Mouse (Mus musculus) lung, postnatal 14 days (tissue): Measurements from ENCODE around the gene Casc3.
"Not testable (repeated sequence)": the region's sequence is repeated elsewhere in the genome, so short reads cannot be mapped to it uniquely, and the experiment has no call there.

Experiments used
- DNase-seq: peaks from one replicate; pipeline ENCODE4 v3.0.0; 2021

Gene Casc3

DNA sequence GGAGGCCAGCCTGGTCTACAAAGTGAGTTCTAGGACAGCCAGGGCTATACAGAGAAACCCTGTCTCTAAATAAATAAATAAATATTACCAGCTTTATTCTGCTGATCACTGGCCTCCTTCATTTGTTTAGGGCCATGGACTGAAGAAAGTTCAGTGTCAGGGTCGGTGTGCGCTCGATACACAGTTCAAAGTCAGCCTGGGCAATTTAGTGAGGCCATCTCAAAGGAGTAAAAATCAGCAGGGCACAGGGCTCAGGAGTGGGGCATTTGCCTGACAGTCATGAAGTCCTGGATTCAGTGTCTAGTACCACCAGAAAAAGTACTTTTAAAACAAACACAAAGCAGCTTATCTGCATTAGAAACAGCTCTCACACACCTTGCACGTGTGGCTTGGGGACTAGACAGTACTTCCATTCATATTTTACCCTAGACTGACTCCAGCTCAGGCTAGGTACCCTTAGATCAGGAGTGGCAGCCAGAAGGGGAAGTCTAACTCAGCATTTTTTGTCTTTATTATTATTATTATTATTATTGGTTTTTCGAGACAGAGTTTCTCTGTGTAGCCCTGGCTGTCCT, 14.0 kb upstream of the Casc3 start:
- DNase-seq = no peak

DNA sequence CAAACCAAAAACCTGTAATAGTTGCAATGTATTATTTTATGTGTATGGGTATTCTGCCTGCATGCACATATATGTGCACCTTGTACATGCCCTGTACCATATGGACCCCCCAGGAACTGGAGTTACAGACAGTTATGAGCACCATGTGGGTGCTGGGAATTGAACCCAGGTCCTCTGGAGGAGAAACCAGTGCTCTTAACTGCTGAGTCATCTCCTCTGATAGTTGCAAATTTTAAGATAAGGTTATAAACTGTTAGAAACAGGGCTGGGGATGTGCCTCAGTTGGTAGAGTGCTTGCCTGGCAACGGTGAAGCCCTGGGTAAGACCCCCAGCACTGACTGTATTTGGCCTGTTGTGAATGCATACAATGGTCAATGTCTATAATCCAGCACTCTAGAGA, 13.3 kb upstream of the Casc3 start:
- DNase-seq = no peak

DNA sequence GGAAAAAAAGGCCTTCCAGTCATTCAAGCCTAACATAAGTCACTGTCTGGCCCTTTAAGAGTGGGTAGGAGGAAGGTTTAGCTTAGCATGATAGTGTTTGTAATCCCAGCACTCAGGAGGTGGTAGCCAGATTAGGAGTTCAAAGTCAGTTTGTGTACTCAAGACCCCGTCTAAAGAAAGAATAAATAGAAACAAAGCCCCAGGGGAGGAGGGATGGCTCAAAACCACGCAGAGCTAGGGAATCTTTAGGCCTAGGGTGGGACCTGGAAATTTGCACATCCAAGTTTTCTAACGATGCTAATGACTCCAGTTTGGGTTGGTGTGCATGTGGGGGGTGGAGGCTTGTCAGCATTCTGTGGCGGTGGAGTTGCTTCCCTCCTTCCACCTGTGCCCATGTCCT, 12.6 kb upstream of the Casc3 start:
- no peak for DNase-seq

DNA sequence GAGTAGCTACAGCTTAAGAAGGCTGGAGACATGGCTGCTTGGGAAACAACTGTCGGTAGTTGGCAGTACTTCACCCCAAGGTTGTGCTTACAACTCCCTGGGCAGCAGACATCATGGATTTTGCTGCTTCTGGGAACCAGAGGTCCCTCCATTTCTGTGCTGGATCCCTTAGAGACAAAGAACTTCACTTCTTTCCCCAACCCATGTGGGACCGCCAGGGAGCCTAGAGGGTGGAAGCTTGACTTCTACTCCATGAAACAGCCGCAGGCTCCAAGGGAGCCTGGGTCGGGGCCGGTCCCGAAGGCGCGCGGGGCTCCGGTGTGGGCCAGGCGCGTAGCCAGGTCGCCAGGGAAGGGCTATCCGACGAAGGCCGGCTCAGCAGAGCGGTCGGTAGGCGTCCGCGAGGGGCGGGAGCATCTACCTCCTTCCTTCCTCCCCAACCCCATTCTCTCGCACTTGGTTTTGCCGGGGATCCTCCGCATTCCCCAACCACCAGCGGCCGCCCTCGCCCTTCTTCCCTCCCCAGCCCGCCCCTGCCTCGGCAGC, 10.2 kb upstream of the Casc3 start:
- peak; percentile 80 for DNase-seq

DNA sequence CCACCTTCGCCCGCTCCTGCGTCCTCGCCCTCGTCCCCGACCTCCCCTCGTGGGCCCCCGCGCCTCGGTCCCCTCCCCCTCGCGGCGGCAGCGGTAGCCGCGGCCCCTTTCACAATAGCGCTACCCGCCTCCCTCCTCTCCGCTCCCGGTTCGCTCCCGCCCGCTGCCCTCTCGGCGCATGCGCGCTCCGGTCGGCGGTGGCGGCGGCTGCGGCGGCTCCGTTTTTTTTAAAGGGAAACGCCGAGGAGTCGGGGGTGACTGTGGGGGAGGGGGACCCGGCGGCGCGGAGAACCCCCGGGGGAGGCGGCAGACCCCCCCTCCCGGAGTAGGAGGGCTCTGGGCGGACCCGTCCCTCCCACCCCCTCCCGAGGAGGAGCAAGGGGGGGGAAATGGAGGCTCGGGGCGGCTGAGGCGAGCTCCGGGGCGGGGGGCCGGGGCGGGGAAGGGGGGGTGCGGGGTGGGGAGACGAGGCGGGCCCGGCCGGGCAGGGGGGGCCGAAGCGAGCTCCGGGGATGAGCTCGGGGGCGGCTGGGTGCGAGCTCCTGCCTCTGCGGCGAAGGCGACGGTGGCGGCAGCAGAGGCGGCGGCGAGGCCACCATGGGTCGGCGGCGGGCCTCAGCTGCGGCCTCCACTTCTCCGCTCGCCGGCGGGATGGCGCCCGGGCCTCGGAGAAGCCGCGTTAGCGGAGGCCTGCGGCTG, 9.5 kb upstream of the Casc3 start, which contains the start of gene Msl1:
Gene Msl1 (plus strand): TSS at position 502 of the 699 bp plus-strand sequence.
- DNase-seq = peak; percentile 89

DNA sequence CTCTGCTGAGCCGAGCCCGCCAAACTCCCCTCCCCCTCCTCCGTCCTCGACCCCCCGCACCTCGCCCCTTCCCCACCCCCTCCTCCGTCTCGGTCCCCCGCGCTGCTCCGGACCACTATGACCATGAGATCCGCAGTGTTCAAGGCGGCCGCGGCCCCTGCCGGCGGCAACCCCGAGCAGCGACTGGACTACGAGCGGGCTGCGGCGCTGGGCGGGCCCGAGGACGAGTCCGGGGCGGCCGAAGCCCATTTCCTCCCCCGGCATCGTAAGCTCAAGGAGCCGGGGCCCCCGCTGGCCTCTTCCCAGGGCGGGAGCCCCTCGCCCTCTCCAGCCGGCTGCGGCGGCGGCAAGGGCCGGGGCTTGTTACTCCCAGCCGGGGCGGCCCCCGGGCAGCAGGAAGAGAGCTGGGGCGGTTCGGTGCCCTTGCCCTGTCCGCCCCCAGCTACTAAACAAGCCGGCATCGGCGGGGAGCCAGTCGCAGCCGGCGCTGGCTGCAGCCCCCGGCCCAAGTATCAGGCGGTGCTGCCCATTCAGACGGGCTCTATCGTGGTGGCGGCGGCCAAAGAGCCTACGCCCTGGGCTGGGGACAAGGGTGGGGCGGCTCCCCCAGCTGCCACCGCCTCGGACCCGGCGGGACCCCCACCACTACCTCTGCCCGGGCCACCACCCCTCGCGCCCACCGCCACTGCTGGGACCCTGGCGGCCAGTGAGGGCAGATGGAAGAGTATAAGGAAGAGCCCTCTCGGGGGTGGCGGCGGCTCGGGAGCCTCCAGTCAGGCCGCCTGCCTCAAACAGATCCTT, 8.8 kb upstream of the Casc3 start:
- peak; percentile 52 for DNase-seq

DNA sequence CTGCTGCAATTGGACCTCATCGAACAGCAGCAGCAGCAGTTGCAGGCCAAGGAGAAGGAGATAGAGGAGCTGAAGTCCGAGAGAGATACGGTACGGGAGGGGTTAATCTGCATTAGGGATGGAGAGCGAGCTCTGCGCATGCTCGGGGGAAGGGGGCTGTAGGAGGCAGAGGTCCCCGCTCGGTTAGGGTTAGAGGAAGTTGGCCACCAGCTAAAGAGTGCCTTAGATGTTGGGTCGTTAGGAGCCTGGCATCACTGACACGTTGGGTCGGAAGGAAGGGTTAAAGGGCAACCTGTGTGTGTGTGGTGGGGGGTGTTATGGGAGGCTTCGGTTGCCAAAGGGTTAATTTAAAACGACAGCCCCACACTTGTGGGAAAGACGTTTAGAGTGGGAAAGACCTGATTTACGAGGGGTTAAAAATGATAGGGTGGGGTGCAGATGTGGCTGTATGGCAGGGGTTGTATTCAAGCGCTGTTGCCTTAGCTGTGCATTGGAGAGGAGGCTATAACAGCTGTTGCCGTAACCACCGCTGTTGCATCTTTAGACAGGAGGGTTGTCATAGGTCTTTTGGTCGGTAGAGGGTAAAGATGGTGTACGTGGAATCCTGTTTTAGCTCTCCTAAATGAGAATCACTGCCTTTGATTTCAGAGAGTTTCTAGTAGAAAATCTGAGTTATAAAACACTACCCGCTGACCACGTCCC, 8.0 kb upstream of the Casc3 start:
- DNase-seq = peak; percentile 72

DNA sequence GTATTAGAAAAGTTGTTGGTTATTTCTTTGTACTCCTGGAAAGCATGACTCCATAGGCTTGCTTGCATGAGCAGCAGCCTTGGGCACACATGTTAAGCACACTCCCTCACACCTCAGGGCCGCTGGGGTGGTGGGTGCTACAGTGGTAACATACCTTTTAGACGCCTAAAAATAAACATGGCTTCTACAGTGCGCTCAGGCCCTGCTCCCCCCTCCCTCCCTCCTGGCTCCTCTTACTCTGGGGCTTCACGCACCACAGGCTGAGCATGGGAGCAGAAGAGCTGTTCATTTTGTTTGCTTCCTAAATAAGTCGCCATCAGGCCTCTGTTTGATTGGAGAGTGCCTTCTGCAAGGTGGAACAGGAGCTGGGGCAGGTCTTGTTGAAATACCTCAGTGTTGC, 7.4 kb upstream of the Casc3 start:
- no peak for DNase-seq

DNA sequence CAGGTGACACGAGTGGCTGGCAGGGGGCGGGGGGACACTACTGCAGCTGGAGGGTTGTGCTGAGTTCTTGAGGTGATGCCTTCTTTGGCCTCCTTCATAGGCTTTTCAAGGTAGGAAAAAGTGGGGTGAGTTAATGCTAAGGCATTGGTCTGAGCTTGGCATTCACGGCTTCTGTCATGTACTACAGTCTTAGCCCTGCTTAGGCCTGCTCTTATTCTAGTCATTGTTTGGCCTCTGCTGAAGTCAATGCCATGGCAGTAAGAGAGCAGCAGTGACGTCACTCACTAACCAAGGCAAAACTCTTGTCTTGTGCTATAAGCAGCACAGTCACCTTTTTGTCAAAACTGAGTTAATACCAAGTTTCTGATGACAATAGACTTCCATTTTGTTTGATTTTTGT, 6.8 kb upstream of the Casc3 start:
- no peak for DNase-seq

DNA sequence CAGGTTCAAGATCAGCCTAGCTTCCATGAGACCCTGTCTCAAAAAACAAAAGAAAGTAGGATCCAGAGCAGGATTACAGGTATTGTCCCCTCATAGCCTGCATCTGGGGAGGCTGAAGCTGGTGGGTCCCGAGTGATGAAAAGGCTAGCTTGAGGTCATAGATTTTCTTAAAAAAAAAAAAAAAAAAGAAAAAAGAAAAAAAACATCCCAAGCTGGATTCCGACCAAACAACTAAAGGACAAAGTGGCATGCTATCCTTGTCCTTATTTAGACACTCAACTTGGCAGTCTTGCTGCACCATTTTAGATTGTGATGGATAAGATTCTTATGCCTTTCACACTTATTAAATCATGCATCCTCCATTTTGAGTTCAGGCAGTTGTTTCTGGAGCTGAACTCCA, 3.7 kb downstream of the Casc3 start:
- DNase-seq = no peak

DNA sequence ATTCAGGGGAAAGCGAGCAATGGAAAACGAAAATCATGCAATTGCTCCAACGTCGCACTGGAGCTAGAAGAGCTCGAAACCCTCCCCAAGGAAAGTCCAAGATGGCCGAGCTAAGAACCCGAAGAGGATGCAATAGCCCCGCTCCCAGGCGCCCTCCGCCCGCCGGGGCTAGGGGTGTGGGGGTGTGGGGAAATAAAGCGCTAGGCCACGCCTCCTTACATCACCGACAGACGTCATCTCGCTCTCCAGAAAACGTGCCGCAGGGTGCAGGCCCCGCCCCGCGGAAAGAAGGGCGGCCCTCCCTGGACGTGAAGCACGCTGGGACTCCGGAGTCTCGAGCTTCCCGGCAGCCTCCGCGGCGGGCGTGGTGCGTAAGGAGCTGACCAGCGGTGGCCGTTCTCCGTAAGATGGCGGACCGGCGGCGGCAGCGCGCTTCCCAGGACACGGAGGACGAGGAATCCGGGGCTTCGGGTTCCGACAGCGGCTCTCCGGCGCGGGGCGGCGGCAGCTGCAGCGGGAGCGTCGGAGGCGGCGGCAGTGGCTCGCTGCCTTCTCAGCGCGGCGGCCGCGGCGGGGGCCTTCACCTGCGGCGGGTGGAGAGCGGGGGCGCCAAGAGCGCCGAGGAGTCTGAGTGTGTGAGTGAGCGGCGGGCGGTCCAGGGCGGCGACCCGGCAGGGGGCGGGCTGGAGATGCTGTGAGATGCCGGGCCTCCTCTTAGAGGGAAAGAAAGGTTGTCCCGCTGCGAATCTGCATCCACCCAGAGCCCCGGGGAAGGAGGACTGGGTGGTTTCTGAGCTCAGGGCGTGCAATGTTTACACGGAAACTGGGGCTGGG, 5.0 kb downstream of the Casc3 start:
- DNase-seq = peak; percentile 99

DNA sequence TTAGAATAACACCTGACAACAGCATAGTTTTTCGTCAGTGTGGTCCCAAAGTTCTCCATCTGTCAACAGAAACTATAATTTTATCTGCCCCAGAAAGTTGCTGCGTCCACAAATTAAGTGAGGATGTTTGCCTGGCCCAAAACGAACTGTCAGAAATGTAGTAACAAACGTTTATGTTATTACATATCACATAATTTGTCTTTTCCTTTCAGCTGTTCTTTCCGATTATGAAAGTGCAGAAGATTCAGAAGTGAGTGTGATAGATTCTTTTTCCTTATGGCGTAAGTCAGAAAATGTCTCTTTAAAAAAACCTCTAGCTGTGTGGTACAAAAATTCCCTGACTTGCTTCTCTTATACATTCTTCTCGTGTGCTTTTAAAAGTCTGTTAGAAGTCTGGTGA, 6.0 kb downstream of the Casc3 start:
- DNase-seq = no peak

DNA sequence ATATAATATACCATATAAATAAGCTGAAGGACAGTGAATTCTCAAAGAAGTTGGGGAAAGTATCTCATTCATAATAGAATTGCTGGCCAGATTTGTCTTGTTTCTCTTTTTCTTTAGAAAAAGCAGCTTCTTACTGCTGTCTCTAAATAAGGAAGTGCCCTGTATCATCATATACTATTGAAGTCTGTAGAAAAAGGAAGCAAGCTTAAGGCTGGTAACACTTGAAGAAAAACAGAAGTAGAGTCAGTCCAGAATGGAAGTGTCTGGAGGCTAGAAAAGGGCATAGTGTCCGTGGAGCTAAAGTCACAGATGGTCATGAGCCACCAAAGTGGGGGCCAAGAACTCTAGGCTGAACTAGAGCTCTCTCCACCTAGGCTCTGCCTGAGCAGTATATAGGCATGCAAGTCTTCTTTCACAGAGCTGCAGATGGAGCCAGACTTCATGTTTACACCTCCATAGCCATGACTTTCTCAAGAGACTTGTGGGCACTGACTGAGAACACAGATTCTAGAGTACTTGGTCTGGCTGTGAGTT, 12.1 kb downstream of the Casc3 start:
- DNase-seq = no peak

DNA sequence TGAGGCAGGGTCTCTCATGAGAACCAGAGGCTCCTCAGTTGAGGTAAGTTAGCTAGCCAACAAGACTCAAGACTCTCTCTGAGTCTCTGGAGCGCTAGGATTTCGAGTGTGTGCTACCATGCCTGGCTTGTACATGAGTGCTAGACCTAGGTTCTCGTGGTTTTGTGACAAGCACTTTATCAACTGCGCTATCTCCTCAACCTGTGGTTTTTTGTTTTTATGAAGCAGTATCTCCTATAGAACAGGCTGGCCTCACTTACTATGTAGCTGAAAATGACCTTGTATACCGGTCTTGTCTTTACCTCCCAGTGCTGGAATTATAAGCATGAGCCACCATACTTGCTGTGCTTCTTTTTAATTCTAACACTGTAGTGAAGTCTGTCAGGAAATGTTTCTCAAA, 16.3 kb downstream of the Casc3 start:
- DNase-seq = no peak

DNA sequence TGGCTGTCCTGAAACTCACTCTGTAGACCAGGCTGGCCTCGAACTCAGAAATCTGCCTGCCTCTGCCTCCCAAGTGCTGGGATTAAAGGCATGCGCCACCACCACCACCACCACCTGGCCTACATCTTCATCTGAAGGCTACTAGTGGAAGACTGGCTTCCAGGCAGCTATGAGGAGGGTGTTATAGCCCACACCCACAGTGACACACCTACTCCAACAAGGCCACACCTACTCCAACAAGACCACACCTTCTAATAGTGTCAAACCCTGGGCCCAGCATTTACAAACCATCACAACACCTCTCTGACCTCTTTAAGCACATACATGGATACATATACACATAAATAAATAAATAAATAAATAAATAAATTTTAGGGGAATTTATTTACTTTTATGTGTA, 21.4 kb downstream of the Casc3 start:
- not testable (repeated sequence) for DNase-seq

DNA sequence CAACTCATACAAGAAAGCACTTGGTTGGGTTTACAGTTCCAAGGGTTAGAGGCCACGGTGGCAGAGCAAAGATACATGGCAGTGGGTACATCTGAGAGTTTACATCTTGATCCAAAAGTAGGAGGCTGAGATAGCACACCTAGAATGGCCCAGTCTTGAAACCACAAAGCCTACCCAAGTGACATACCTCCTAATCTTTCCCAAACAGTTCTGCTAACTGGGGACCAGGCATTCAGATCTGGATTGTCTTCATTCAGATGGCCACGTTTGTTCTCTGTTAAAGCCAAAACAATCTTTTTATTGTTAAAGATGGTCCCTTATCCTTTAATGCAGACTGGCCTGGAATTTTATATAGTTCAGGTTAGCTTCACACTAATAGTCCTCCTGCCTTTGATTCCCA, 23.2 kb downstream of the Casc3 start:
- DNase-seq = no peak

DNA sequence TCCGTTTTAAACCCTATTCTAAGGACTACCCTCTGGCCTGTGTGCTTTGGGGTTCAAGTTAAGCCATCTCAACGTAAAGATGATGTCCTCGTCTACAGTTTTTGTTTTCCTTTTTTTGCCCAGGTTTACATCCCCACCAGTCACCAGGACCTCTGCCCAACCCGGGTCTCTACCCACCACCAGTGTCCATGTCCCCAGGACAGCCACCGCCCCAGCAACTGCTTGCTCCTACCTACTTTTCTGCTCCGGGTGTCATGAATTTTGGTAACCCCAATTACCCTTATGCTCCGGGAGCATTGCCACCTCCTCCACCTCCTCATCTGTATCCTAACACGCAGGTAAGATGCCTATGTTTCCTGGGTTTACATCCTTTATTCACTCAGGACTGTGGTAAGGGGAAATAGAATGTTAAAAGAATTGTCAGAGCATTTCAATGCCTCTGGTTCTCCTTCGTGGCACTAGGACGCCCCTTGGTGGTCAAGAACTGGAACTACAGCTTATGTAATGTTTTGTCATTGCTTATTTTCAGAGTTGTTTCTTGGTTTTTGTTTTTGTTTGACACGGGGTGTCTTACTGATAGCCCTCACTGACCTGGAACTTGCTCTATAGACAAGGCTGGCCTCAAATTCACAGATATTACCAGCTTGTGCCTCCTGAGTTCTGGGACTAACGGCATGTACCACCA, 24.5 kb downstream of the Casc3 start:
- peak; percentile 47 for DNase-seq

DNA sequence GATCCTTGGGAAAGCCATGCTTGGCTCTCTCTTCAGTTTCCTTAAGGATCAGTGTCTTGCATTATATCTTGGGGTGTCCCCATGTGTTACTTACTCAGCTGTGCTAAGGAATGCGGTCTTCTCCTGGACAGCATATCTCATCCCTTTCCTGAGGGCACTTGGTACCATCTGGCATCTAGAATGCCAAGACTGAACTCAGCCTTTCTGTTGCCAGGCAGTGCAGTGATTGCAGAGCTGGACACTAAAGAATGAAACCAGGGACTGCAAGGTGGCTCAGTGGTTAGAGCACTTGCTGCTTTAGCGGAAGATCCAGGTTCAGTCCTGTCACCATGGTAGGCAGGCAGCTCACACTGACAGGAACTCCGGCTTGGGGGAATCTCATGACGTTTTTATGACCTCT, 25.2 kb downstream of the Casc3 start:
- no peak for DNase-seq

DNA sequence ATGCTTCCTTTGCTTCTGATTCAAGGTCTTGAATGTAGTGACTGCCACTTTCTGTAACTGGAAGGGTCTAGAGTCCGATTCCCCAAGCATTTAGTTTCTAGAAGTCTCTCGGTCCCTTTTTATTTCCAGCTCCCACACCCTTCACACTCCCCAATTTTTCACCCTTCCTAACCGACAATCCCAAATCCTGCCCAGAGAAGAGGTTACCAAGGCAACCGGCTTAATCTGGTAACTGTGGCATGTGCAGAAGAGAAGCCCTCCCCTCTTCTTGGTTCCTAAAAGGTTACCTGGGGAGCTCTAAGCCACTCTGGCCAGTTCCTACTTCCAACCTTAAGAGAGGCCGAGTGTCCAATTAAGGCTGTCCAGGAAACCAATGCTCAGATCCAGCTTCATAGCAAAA, 30.6 kb downstream of the Casc3 start:
- DNase-seq = no peak

DNA sequence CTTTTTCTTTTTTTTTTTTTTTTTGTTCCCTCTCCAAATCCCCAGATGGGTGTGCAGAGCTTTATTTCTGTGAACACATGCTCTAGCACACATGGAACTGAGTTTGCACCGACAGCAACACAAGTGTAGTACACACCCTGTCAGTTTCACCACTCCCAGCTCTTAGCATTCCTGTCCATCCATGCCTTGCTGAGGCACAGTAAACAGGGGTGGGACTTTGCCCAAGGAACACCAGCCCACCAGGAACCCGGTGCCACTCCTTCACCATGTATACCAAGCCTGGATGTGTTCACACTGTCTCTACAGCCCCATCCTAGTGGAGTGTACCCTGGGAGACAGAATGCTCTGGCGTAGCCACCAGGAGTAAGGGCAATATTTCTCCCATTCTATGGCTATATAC, 31.0 kb downstream of the Casc3 start:
- DNase-seq = peak; percentile 18

DNA sequence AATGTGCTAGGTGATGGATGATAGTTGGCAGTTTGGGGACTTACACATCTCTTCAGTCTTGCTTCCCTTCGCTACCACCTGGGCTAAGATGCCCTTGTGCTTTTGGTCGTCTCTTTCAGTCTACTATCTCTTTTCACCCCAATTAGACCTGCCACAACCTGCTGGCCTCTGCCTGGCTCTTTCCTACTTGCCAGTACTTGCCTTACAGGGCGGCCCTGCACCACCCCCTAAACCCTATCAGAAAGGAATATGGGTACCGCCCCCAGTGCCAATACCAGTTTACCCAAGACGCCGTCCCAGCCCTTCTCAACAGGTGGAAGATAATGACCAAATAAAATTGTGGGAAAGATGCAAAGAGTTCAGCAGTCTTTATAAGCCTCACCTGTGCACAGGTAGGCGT, 31.4 kb downstream of the Casc3 start:
- DNase-seq = no peak
